Mouse (Mus musculus) cerebellum, adult 2 months (tissue): ENCODE data around the gene Golgb1.

Experiments
- CTCF ChIP-seq: fragments of 200-500 bp; IDR thresholded peaks from 2 replicates; pipeline ENCODE4 v1.5.1; 2011; ENCODE audit warnings: low read depth, mild to moderate bottlenecking, control low read depth, low read length, moderate library complexity, borderline replicate concordance; ENCODE audit not compliant: insufficient read depth
- POLR2A ChIP-seq: fragments of 200-500 bp; IDR thresholded peaks from 2 replicates; pipeline ENCODE4 v1.6.1; 2011; ENCODE audit warnings: low read length, control low read depth, borderline replicate concordance; ENCODE audit not compliant: insufficient read depth

- TF ChIP-seq CTCF (no peak), POLR2A (no peak)
These were observed 56.4 kb downstream of the Golgb1 start for GRCm38 (mm10) chr16:36931381-36931780.
